Comparison of ENCODE assay signal across 15 mouse cellular contexts in genomic region chr9:46738634-46739033, GRCm38 (mm10).
A peak's percentile ranks its signal among the peaks of the same experiment; 100 is the strongest.
DNase-seq lines count a peak whose midpoint lies in the region; ATAC-seq and TF ChIP-seq lines count a peak whose summit lies in the region.
"Had no signal": no experiment of that assay in that cellular context is flagged by ENCODE, and none has a peak within 500 bp of the region (broad histone marks: within the 10 kb centered on the region; RNA-seq: fewer than 3 reads in every experiment).

No protein-coding gene starts in this region.

- no peaks in the 10 kb centered on the region for H3K4me1 ChIP-seq in cerebellum, adult 2 months (ENCODE audit: control insufficient read depth, insufficient read depth, low read length)
- 0 out of 2 replicates have a peak, but pooled peaks cover 6% of the 10 kb centered on the region for H3K4me1 ChIP-seq in embryonic facial prominence, embryonic 15.5 days
- no peaks in the 10 kb centered on the region for H3K4me1 ChIP-seq in intestine, postnatal 0 days (replicated peaks; ENCODE audit: control insufficient read depth, insufficient read depth, low read length)
- H3K4me1 ChIP-seq: liver, embryonic 13.5 days had no signal

- no peaks in the 10 kb centered on the region for H3K36me3 ChIP-seq in embryonic facial prominence, embryonic 15.5 days
- H3K36me3 ChIP-seq in intestine, postnatal 0 days (ENCODE audit: control insufficient read depth, insufficient read depth): no peaks in the 10 kb centered on the region
- H3K36me3 ChIP-seq: liver, embryonic 13.5 days had no signal

- no peak overlapping the region for H3K4me3 ChIP-seq in cerebellum, adult 2 months (replicated peaks; ENCODE audit: insufficient read depth, low read depth, low read length)
- no peak overlapping the region for H3K4me3 ChIP-seq in layer of hippocampus, adult 2 months
- H3K4me3 ChIP-seq in embryonic facial prominence, embryonic 15.5 days (replicated peaks): no peak overlapping the region
- no peak overlapping the region for H3K4me3 ChIP-seq in intestine, postnatal 0 days (ENCODE audit: low read depth, low read length)
- H3K4me3 ChIP-seq: liver, embryonic 13.5 days; megakaryocyte, embryonic 14.5 days had no signal

- TF ChIP-seq POLR2A in cerebellum, adult 2 months (IDR thresholded peaks at IDR 0.05; ENCODE audit: borderline replicate concordance, insufficient read depth, low read length): no peak

- TF ChIP-seq CTCF in cerebellum, adult 2 months (IDR thresholded peaks at IDR 0.05; ENCODE audit: borderline replicate concordance, insufficient read depth, low read depth, low read length): no peak
- TF ChIP-seq CTCF in layer of hippocampus, adult 2 months (conservative IDR thresholded peaks at IDR 0.05): no peak
- no peak for TF ChIP-seq CTCF in intestine, postnatal 0 days (IDR thresholded peaks at IDR 0.05; ENCODE audit: low read depth)

- H3K4me2 ChIP-seq in embryonic facial prominence, embryonic 15.5 days (replicated peaks): no peak overlapping the region
- H3K4me2 ChIP-seq in intestine, postnatal 0 days (replicated peaks; ENCODE audit: low read depth): no peak overlapping the region
- H3K4me2 ChIP-seq: liver, embryonic 13.5 days had no signal

- peak; percentile 51 for ATAC-seq in embryonic facial prominence, embryonic 15.5 days (ENCODE audit: insufficient number of reproducible peaks, low FRiP score, low TSS enrichment, low read depth)
- no peak for ATAC-seq in intestine, postnatal 0 days
- ATAC-seq: lung, postnatal 0 days had no signal

- H3K27me3 ChIP-seq in cerebellum, adult 2 months (ENCODE audit: control insufficient read depth, insufficient read depth, low read length): no peaks in the 10 kb centered on the region
- H3K27me3 ChIP-seq in embryonic facial prominence, embryonic 15.5 days: no peaks in the 10 kb centered on the region; the same call in 1 of the 2 replicates
- H3K27me3 ChIP-seq in intestine, postnatal 0 days (replicated peaks; ENCODE audit: control insufficient read depth, insufficient read depth, low read length): no peaks in the 10 kb centered on the region
- H3K27me3 ChIP-seq: liver, embryonic 13.5 days; megakaryocyte, embryonic 14.5 days had no signal

- peak; percentile 64 to 68 for DNase-seq in cerebellum, postnatal 10 days
- no peak for DNase-seq in cerebellum, adult 2 months
- DNase-seq in layer of hippocampus, adult 2 months (ENCODE audit: low spot score in 2 of 2): no peak
- DNase-seq in layer of hippocampus, adult 18-20 months (ENCODE audit: low spot score in 2 of 2): no peak
- peak; percentile 23 for DNase-seq in right cerebral cortex, adult 18-20 months
- no peak for DNase-seq in right cerebral cortex, postnatal 36 days (ENCODE audit: low spot score in 2 of 2)
- DNase-seq: cerebellum, adult 9-11 months; kidney, adult 11 months; kidney, postnatal 10 days; liver, embryonic 13.5 days; thymus, postnatal 14 days had no signal

- 26% methylated on average over 3 of the region's 3 CpGs for WGBS in cerebellum, adult 2 months
- 22% methylated on average over 3 of the region's 3 CpGs for WGBS in embryonic facial prominence, embryonic 15.5 days
- WGBS in intestine, postnatal 0 days: 63% methylated on average over 3 of the region's 3 CpGs

- no peaks in the 10 kb centered on the region for H3K9me3 ChIP-seq in embryonic facial prominence, embryonic 15.5 days (replicated peaks)
- no peaks in the 10 kb centered on the region for H3K9me3 ChIP-seq in intestine, postnatal 0 days (ENCODE audit: control insufficient read depth)
- H3K9me3 ChIP-seq: liver, embryonic 13.5 days; megakaryocyte, embryonic 14.5 days had no signal

- no peak overlapping the region for H3K27ac ChIP-seq in cerebellum, adult 2 months (ENCODE audit: insufficient read depth, low read length)
- peak overlapping the region; percentile 86 for H3K27ac ChIP-seq in layer of hippocampus, adult 2 months
- H3K27ac ChIP-seq in embryonic facial prominence, embryonic 15.5 days (replicated peaks): no peak overlapping the region
- H3K27ac ChIP-seq in intestine, postnatal 0 days (ENCODE audit: low read depth, low read length): no peak overlapping the region
- H3K27ac ChIP-seq: liver, embryonic 13.5 days had no signal

- no peak overlapping the region for H3K9ac ChIP-seq in embryonic facial prominence, embryonic 15.5 days
- H3K9ac ChIP-seq in intestine, postnatal 0 days (ENCODE audit: low read depth, low read length): no peak overlapping the region
- H3K9ac ChIP-seq: liver, embryonic 13.5 days had no signal

Comparison
In these comparisons a context has a peak if more than half of its experiments do, and no peak if none do; other contexts are left out.
1. DNase-seq: peak in cerebellum, postnatal 10 days (2 of 2) and right cerebral cortex, adult 18-20 months (single experiment); none in cerebellum, adult 2 months (0 of 2), layer of hippocampus, adult 2 months (0 of 2), layer of hippocampus, adult 18-20 months (0 of 2) and right cerebral cortex, postnatal 36 days (0 of 2).